Mouse (Mus musculus) mesoderm, embryonic 11.5 days (tissue): ENCODE measurements around the gene Plxdc2.

ENCODE experiments used
- DNase-seq: peaks from one replicate; pipeline ENCODE4 v3.0.0-alpha.2; 2012; ENCODE audit warnings: low read depth, low spot score

The Plxdc2 gene

DNA sequence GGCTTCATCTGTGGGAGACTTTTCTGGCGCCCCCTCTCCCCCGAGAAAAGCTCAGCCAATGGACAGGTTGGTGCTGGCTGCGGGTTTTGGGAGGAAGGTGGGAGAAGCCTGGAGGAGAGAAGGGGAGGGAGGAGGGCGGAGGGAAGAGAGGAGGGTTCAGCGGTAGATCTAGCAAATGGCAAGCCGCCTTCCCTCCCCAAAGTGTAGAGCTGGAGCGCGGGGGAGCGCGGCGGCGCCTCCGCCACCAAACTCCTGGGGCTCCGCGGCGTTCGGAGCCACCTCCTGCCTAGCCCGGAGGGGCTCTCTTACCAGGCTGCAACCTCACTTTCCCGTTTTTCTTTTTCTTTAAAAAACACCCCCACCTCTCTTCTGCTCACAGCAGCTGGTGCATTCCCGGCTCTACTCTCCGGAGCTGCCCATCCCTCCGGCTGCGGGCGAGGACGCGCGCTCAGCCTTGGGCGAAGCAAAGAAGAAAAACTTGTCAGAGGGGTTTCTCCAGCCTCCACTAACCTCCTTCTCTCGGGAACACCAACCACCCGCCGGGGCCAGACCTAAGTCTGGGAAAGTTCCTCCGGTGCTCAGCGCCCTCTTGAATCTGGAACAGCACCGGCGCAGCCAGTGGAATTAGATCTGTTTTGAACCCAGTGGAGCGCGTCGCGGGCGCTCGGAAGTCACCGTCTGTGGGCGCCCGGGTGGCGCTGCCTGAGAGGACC is at the start of gene Plxdc2:
TSS of gene Plxdc2 (plus strand) at position 199 of the 713 bp plus-strand sequence.
- peak; percentile 80 for DNase-seq

DNA sequence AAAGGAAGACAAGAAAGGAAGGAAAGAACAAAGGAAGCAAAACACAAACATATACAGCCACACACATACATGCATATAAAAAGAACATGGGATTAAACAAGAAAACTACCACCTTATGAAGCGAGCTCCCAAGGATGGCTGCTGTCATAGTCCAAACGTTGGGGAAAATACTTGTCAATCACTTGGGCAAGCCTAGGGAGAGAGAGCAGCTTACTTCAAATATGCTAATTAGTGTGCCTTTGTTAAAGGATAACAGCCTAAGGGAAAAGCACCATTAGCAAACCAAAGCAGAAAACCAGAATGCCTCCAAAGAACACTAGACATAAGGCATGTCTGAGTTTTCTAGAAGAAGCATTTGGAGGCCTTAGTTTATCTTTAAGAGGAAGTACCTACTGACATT is 45.7 kb upstream of the Plxdc2 start:
- no peak for DNase-seq

DNA sequence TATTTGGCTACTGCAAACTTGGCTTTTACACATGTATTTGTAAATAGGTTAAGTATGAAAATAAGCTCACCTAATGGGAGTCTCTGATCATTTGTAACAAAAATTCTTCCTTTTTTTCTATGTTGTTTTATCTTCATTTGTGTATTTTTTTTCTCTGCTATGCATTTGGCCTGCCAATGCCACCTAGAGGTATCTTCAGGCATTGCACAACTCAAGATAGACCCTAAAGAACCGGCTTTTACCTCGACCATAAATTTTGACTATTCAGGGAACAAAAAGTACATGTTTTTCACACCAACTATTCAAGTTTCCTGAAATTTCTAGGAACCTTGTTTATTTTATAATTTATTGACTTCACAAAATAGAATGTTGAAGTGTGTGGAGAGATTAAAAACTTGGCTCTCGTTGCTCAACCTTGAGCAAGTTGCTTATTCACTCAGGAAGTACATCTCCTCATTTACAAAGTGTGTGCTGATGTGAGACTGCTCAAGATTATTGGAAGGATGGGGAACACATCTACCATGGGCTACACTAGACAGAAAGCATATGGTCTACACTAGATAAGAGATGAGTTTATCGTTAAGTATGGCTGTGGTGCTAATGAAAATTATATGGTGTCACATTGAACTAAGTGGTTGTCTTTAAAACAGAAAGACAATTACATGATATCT is 43.6 kb upstream of the Plxdc2 start:
- peak; percentile 26 for DNase-seq

DNA sequence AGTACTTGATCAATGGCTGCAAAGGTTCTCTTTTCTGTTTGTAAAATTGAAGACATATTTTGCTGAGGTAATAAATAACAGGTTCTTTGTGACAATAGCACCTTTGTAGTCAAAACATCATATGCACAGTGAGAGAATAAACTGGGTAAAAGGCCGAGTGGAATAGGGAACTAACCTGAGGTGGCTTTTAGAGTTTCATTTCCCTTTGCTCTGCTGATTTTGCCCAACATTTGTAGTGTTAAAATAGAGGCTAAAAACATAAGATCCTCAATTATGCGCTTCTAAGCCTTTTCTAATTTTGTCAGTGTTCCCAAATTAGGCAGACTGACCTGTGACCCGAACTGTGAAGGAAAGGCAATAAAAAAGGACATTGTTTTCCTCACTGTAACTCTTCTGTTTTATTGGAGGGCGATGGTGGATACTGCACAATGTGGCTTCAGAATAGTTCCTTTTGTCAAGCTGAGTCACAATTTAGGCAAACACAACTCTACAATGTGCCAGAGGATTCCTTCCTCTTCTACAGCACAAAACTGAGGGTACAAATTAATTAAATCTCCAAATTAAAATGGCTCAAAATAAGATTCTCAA is 20.8 kb upstream of the Plxdc2 start:
- DNase-seq: no peak

DNA sequence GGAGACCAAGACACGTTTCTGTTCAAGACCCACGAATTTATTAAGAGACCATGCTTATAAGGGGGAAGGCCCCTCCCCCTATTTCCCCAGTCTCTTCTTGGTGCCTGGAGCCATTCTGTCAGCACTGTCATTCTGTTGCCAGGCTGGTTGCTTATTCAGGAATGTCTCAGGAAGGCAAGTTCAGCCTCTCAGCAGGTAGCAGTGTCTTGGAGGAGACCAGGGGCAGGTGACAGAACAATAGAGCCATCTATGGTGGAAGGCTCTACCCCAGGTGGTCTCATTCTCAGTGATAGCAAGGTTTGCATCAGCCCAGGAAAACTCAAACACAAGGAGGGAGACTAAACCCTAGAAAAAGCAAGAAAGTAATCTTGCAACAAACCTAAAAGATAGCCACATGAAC is 11.5 kb upstream of the Plxdc2 start:
- no peak for DNase-seq

DNA sequence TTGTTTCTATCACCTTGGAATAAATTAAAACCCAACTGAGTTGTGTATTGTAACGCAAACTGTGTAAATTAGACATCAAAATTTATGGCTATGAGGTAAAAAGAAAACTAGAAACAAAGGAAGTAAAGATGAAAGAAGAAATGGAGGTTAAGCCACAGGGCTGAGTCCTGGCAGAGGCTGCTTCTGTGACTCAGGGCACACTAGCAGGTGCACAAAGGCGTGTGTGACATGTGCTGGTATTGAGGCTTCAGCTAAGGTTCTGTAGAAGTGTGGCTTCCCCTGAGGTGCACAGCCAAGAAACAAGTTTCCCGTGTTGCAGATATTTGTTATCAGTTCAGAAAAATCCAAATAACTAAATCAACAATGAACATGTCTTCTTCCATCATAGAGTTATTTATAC is 5.0 kb upstream of the Plxdc2 start:
- no peak for DNase-seq

DNA sequence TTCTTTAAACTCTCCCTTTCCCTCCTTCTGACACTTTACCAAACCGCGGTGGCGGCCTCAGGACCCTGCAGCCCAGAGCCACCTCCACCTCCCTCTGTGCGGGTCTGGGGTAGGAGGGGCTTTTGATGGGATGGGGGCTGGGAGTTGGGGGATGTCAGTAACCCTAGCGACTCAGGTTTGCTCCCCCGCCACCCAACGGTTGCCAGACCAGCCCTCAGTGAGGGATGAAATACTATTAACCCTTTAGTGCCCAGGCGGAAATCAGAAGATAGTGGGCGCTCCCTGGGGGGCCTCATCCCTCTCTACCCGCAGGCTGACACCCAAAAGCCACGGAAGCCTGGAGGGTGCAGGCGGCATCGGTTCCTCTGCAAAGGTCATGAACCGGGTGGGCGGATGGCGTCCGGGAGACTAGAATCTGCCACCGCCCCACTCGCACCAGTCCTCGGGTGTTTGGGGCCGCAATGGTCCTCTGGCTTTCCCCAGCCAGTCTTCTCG is 446 bp upstream of the Plxdc2 start:
- peak; percentile 88 for DNase-seq

DNA sequence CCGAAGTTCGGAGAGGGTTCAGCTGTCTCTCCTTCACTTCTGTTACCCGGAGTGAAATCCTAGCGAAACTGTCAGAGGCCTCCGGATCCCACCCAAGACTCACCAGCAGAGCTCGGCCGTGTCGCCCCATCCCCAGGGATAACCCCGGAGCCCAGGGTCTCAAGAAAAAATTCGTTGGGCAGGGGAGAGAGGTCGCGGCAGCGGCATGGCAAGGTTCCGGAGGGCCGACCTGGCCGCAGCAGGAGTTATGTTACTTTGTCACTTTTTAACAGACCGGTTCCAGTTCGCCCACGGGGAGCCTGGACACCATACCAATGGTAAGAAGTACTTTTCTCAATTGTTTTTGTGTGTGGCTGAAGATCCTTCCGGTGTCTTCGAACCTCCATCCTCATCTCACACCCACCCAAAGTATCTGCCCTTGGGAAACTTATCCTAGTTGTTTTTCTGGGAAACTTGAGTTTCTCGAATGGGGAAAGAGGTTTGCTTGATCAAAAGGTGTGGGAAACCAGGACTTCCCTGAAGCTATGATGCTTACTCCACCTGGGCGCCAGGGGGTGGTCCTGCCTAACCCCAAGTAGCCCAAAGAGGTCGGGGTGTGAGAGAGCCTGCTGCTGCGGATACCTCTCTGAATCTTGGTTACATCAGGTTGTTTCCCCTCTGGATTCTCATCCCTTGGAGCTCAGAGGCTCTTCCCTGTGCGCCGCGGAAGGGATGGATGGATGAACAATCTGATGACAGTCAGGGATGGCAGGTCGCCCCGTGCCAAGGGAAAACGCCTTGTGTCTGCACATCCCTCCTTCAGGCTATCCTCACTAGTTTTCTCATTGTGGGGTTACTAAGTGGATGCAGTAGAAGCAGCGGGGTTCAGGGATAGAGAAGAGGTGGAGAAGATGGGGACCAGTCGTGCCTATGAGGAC is 1.1 kb downstream of the Plxdc2 start:
- DNase-seq: no peak

DNA sequence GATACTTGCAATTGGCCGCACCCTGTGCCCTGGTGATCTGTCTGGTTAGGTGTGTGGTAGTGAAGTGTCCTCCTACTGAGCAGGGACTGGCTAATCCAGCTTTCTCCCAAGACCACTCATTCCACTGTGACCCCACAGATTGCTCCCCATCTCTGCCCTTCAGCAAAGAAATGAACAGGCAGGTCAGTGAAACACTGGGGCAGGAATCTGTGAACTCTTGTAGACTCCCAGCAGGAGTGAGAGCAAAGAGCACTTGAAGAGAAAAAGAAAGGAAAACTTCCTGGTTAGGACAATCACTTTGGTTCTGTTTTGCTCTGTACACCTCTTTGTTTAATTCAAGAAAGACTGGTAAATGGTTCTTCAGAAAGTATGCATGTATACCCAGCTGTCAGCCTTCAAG is 1.8 kb downstream of the Plxdc2 start:
- DNase-seq: no peak

DNA sequence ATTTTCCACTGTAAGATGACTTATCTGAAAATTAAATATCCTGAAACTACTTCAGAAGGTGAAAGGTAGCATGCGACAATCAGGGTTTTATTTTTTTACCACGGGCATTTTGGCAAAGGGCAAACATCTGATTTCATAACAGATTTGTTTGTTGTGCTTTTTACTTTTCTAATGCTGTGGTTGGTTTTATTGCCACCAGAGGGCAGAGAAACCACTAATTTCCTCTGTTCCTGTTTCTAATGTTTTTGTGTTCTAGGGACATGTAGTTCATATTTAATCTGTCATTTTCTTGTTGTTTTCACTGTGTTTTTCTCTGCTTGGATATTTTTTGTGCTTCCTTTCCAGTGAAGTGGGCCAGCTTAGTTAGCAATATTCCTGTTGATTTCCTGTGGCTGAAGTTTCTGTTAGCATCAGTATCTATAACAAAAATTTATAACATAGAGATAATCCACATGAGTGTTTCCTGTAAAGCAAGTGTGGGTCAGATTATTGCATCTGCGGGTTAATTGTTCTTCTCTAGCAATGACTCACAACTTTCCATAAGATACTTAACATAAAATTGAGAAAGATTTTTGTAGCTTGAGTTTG is 3.3 kb downstream of the Plxdc2 start:
- no peak for DNase-seq

DNA sequence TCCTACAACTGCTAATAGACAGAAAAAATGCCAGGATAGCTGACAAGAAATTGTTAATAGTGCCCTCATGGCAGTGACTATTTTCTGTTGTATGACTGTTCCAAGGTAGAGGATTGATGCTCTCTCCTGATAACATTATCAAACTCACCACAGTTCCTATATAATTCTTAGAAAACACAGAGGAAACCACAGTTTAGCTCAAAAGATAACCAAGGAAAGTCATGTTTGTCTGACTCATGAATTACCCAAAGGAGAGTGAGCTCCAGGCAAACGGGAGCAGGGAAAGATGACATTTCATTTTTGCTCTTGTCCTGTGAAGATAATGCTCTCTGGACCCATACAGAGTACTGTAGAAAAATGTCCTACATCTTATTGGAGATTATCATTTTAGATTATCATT is 8.6 kb downstream of the Plxdc2 start:
- no peak for DNase-seq

DNA sequence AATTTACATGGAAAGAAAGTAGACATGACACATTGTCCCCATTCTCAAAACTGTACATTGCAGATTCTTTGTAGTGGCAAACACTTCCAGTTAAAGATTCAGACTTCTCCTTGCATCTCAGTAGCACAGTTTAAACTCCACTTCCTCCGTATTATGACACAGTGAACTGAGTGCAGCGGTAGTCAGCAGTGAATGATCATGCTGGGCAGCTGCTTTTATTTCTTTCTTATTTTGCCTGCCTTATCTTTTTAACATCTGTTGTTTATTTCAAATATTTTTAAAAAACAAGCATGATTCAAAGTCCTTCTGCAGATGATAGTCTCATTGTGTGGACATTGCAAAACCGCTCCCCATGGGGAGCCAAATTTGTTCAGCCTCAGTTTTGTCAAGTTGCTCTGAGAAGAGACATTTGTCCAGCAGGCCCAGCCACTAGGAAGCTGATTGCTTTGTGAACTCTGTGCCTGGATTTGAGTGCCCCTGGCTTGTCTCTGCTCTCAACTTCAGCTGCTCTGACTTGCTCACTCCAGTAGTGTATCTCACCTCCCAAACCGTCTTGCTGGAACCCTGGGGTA is 9.8 kb downstream of the Plxdc2 start:
- DNase-seq: no peak

DNA sequence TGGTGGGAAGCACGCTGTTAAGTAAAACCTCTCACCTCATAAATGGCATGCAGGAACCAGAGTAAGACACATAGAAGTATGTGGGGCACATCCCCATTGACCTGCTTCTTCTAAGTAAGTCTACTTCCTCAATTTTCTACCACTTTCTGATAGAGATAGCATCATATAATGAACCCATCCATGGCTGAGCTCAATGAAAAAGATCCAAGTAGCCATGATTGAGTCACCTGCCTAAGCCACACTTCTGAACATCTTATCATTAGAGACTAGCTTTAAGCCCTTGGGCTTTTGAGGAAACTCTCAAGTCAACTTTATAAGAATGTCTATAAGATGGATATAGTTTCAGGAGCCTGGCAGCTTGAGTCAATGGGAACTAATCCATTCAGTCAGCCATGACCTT is 14.3 kb downstream of the Plxdc2 start:
- no peak for DNase-seq

DNA sequence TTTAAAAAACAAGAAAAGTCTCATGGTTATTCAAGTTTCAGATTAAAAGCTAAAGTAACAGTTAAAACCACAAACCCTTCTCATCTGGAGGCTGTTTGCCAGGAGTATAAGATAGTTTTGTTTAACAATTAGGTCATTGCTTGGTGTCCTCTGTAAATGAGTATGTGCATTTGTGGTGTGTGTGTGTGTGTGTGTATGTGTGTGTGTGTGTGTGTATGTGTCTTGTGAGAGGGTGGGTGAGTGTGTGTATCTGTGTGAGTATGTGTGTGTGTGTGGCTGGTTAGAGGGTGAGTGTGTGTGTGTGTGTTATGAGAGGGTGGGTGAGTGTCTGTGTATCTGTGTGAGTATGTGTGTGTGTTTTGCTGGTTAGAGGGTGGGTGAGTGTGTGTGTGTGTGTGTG is 18.2 kb downstream of the Plxdc2 start:
- DNase-seq: no peak

DNA sequence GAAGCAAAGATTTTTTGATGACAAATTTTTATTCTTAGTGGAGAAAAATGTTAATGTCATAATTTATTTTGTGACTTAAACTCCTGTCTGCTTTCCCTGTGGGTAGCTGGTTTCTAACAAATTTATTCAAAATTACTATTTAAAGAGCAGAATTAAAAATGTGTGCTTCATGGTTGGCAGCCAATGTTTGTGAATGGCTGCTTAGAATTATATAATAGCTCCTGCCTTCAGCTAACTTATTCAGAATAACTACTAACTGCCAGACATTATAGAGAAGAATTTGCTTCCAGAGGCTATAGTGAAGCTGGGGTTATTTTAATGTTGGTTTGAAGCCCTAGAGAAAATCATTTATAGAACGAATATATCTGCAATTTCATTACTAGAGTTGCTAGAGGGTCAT is 30.1 kb downstream of the Plxdc2 start:
- DNase-seq: no peak

DNA sequence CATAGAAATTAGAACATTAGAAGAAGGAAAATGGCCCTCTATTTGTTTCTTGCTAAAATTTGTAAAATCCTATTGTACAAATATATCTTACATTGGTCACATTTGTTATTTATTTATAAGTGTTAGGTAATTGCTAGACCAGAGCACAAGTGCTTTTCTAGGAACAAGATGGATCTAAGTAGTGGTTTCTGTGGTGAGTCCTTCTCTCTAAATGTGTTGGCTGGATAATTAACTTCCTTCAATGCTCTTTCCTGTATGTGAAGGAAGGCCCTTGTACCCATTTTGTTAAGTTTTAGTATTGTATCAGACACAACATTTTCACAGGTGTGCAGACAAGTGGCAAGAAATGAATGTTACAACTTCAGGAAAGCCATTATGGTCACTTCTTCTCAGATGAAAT is 30.6 kb downstream of the Plxdc2 start:
- DNase-seq: no peak

DNA sequence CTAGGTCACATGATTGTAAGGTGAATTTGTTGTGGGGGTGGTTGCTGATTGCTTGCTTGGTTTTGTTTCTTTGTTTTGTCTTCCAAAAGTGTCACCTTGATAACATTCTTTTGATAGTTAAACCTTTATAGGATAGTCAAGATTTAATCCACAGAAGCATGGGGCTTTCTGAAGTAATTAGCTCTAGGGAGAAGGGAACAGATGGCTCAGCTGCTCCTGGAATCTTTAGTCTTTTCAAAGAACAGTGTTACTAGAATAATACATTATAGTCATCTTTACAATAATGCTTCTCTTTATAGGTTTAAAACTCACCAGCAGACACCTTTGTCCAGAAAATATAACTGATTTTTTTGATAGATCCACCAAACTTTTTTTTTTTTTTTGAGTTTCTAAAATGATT is 31.7 kb downstream of the Plxdc2 start:
- DNase-seq: no peak

DNA sequence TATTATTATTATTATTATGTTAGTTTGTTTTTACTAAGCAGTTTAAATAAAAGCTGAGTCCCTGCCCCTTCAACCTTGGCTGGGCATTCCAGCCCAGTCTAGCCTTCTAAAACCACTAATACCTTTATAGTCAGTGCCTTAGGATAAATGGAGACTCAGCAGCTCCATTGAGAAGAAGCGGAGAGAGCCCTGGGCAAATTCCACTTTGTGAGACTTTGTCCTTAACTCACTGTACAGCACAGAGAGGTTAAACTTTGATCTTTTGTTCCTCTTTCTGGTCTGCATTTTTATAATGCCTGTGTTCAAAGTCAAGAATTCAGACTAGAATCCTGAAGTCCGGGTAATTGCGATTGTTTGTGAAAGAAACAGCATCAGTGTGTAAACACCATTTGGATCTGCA is 41.4 kb downstream of the Plxdc2 start:
- DNase-seq: no peak

DNA sequence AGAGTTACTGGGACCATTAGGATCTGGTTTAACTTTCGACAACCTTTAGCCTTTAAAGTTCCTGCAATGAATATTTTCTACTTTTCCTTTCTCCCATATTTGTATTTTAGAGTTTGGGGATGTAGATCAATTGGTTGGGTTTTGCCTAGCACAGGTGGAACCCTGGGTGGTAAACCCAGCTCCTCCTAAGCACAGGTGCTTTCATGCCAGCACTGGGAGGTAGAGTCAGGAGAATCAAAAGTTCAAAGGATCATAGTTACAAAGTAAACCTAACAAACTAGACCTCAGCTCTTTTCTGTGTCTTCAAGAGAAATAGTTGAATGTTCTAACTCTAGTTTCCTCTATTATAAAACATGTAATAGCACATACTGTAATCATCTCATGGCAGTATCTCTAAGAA is 41.9 kb downstream of the Plxdc2 start:
- no peak for DNase-seq

DNA sequence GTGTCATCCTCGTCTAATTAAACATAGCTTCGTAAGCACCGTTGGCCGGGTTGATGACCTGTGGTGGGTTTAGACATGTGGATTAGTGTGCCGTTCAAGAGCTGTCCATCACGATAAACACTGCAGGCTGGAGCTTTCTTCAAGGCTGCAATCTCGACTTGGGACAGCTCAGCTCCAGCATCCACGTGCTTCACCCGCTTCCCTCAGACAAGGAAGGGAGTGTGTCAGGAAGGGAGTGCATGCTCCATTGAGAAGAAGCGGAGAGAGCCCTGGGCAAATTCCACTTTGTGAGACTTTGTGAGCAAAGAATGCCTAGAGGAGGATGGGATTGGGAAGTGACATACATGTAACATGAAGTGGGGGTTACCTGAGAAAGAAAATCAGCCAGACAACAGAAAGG is 42.8 kb downstream of the Plxdc2 start:
- no peak for DNase-seq

DNA sequence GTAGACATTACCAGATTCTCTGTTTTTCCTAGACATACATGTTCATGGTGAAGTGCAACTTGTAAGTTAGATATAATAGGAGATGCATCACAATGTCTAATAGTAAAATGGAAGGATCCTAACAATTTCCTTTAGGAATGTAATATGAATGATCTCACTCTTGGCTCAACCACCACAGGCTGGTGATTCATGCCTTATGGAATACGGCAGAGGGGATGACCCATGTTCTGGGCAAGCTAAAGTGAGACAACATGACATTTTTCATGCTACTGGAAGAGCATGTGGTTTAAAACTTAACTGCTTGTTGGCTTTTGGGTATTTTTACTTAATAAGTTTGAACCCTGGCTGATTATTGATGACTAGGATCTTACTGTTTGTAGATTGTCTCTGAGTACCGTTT is 50.4 kb downstream of the Plxdc2 start:
- no peak for DNase-seq
